Mouse (Mus musculus) cerebellum, adult 8-10 months (tissue): ENCODE results near the gene Nms.

ENCODE experiments used
- DNase-seq: peaks from one replicate; pipeline ENCODE4 v3.0.0; 2022

Gene Nms

GRCm38 (mm10) chr1:38938849-38939248 is at the start of gene Nms:
Nms (plus strand) TSS chr1:38939149.
- no peak for DNase-seq

GRCm38 (mm10) chr1:38891444-38891843 is 47.5 kb upstream of the Nms start:
- DNase-seq, result no peak

- no peak for DNase-seq
Observed at GRCm38 (mm10) chr1:38893081-38893480, 45.9 kb upstream of the Nms start.

DNA sequence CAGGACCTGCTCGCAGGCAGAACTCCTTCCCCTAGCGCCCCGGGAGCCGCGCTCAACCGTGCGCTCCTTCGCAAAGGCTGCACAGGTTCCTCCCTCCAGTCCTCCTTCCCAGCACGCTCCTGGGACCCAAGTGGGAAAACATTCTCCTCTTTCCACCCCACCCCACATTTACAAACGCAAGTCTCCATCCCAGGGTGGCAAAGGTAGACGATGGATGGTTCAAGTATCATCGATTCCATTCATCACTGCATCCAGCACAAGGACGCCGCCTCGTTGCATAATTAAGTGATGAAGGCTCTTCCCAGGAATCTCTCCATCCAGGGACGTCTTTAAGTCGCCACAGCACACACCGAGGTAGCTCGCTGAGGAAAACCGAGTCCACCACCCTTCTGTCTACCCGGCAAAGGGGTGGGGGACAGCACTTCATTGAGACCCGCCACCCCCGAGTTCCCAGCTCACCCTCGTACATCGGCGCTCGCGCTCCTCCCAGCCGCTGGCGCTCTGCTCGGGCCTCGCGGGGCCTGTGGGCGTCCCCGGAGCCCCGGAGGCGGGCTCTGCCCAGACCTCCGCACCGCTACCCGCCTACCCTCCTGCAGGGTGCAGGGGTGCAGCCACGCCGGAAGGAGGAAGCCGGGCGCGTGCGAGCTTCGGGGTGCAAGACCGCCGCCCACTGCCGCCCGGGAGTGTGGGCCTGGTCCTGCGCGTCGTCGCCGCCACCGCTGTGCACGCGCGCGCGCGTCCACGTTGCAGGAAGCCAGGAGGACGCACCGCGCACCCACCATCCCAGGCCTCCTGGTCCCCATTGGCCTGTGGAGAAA is 41.3 kb upstream of the Nms start, which contains the start of gene Chst10:
TSS of gene Chst10 (minus strand) at position 731 of the 818 bp plus-strand sequence.
- DNase-seq, result peak; percentile 83

DNA sequence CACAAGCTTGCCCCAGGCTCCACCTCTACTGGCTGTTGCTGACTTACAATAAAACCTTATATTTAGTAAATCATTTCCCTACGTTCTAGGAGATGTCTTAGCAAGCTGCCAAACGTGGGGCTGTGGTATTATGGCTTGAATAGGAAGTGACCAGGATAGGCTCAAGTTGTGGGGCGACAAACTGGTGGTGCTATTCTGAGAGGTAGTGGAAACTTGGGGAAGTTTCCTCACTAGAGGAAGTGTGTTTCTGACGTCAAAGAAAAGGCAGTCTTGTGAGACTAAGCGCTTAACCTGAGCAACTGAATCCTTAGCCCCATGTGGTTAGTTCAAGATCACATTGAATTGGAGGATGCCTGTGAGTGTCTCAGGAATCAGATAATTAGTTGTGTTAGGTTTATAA is 36.4 kb upstream of the Nms start:
- no peak for DNase-seq

DNA sequence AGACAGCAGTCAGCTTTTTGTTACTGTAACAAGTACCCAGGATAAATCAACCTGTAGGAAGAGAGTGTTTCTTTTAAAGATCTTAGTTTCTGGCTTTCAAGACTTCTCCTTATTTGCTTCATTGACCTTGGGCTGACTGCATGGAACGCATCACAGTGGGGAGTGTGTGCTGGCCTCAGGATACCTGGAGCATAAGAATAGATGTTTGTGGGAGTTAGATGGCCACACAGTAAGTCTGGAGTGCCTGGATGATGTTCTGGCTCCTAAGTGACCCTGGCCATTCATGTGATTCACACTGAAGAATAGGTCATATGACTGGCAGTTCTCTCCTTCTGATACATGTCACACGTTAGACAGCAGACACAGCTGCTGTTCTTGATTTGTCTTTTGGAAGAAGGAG is 35.0 kb upstream of the Nms start:
- DNase-seq, result no peak

DNA sequence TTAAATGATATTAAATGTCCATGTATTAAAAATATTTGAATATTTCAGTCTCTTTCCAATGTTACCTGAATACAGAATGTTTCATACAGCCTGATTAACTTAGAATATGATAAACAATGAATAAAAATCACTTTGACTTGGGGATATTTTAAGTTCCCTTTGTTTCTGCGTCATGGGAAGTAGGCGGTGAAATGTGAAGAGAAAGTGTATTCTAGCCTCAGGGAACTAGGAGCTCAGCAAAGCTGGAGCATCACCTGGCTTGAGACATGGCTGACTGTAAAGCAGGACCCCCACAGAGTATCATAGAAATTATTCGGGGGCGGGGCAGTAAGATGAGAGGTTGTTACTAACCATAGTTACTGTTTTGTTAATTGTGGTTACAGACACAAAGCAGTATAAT is 10.0 kb upstream of the Nms start:
- DNase-seq, result no peak

DNA sequence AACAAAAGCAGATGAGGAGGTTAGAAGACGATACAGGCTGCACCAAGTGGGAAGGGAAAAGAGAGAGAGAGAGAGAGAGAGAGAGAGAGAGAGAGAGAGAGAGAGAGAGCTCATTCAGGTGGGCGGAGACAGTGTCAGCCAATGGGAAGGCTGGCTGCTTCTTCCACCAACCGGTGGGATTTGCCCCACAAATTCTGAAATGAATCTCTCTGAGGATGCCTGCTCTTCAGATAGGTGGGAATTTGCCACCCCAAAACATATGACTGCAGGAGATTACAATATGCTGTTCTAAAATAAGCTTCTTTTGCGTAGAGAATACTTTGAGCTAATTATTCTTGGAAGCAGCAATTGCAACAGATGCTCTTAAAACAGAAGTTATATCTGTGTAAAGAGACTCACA is 9.5 kb upstream of the Nms start:
- DNase-seq, result no peak

DNA sequence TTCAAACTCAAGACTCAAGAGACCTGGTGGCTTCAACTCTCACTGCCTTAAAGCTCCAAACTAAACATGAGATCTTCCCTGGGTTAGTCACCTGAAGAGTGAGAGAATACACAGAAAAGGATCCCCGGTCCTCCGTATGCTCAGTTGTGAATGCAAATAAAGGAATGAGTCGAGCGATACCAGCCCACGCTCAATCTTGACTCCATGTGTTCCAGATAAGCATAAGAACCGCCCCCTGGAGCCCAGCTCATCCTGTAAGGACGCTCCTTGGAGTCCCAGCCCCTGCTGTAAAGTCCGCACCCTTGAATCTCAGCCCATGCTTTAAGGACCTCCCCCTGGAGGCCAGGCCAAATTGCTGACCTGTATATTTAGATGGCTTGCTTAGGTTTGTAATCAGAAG is 8.2 kb upstream of the Nms start:
- no peak for DNase-seq

- peak; percentile 37 for DNase-seq
Observed at GRCm38 (mm10) chr1:38934668-38935067, 4.3 kb upstream of the Nms start.

GRCm38 (mm10) chr1:38936780-38937179 is 2.2 kb upstream of the Nms start:
- peak; percentile 32 for DNase-seq

- DNase-seq, result no peak
Observed at GRCm38 (mm10) chr1:38939608-38940007, 659 bp downstream of the Nms start.

DNA sequence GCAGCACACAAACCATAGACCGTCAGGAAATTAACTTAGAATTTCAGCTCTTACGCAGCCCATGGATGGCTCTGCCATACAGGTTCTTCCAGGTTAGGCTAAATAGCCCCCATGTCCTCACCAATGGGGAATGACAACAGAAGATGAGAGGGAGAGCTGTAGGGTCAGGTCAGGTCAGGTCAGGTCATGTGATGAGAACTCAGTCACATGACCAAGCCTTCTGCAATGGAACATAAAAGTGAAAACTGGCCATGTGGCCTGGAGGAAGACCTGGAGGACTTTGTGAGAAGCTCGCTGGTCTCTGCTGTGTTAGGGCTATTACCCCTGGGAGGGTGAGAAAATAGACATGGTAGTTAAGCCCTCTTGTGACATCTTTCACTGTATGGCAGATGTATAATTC is 17.5 kb downstream of the Nms start:
- DNase-seq, result no peak

DNA sequence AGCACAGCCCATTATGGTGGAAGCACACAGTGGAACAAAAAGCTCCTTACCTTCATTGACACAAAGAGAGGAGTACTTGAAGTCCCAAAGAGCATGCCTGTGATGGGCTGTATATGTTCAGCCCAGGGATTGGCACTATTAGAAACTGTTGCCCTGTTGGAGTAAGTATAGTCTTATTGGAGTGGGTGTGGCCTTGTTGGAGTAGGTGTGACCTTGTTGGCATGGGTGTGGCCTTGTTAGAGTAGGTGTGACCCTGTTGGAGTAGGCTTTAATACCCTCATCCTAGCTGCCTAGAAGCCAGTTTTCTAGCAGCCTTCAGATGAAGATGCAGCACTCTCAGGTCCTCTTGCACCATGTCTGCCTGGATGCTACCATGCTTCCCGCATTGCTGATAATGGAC is 30.2 kb downstream of the Nms start:
- no peak for DNase-seq

- DNase-seq, result no peak
Observed at GRCm38 (mm10) chr1:38971712-38972111, 32.8 kb downstream of the Nms start.

GRCm38 (mm10) chr1:38972986-38973592 is 34.1 kb downstream of the Nms start:
- no peak for DNase-seq

- no peak for DNase-seq
Observed at GRCm38 (mm10) chr1:38979953-38980352, 41.0 kb downstream of the Nms start.

DNA sequence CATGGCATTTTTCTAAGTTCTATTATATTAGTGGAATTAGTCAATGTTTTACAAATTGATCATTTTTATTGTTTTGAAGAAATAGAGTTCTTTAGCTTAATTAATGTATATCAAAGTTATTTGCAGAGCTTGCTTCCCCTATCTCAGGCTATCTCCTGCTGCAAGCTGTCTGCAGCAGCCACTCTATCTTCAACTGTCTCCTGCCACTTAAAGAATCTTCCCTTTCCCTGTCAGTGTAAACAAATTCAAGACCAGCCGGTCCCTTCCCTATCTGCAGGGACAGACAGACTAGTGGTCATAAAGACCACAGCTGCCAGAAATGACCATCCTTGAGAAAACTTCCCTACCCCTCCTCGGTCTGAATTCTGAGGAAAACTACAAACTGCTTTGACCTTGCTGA is 44.9 kb downstream of the Nms start:
- no peak for DNase-seq

DNA sequence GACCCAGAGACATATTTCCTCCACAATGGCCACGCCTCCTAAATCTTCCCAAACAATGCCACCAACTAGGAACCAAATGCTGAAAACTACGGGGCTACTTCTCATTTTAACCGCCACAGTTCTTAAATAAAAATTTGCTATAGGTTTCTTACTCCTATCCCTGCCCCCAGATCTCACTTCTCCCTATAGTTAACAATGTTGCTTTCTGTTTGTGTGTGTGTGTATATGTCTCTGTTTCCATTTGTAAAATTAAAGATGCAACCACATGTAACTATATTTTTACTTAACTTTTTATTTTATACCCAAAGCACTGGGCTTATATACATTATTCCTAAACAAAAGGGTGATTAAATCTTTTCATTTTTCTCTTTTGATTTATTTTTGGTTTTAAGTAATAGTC is 46.4 kb downstream of the Nms start, which contains the start of gene Pdcl3:
TSS of gene Pdcl3 (plus strand) at position 301 of the 400 bp plus-strand sequence.
- DNase-seq, result no peak

- peak; percentile 99 for DNase-seq
Observed at GRCm38 (mm10) chr1:38987080-38987864, 48.3 kb downstream of the Nms start.

DNA sequence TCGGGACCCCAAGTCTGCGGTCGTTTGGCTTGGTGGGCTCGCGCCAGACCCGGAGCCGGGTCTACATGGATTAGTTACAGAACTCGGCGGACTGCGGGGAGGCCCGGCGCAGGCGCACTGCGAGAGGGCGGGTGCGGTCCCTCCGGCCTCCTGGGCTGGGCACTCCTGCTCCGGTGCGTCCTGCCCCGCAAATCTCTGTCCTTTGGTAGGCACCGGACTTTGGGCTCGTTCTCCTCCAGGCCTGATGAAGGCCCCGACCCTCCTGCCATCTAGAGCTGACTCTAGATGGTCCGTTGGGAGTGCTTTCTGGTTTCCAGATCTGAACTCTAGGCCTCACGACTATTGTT is 48.9 kb downstream of the Nms start:
- DNase-seq, result no peak

GRCm38 (mm10) chr1:38988357-38988756 is 49.4 kb downstream of the Nms start:
- no peak for DNase-seq

GRCm38 (mm10) chr1:38992365-38992764 is 53.4 kb downstream of the Nms start:
- peak; percentile 41 for DNase-seq
